Mouse (Mus musculus): ENCODE data around the gene Tmem150b. TPM values are rescaled to one million over a fixed set of nuclear protein-coding genes. Genes with fewer than 3 reads are reported as not detected.
A peak's percentile ranks its signal among the peaks of the same experiment; 100 is the strongest.

Tmem150b gene
- polyA plus RNA-seq, 1 experiment from 2014 or later: 0.33 TPM

GRCm38 (mm10) chr7:4747156-4747899 lies 22.3 kb upstream of the Tmem150b start:
- H3K4me2 ChIP-seq (ENCODE audit: low read length): no peak overlapping the region
- peaks cover 9% of the 10 kb centered on the region for H3K4me1 ChIP-seq (replicated peaks; ENCODE audit: control insufficient read depth, insufficient read depth, low read length)
- no peak overlapping the region for H3K4me3 ChIP-seq (replicated peaks; ENCODE audit: low read length)
- WGBS: 82% methylated on average over 9 of the region's 9 CpGs
- no peaks in the 10 kb centered on the region for H3K36me3 ChIP-seq (ENCODE audit: control insufficient read depth, insufficient read depth)
- no peak overlapping the region for H3K9ac ChIP-seq (replicated peaks; ENCODE audit: low read depth, low read length)
- no peaks in the 10 kb centered on the region for H3K9me3 ChIP-seq (ENCODE audit: control insufficient read depth, low read length)
- H3K27me3 ChIP-seq (replicated peaks; ENCODE audit: control insufficient read depth, insufficient read depth, low read length): no peaks in the 10 kb centered on the region
- H3K27ac ChIP-seq (ENCODE audit: low read length): no peak overlapping the region
- ATAC-seq: no peak

- ATAC-seq: no peak
- Histone ChIP-seq H3K4me1 (replicated peaks; ENCODE audit: control insufficient read depth, insufficient read depth, low read length) (peaks cover 11% of the 10 kb centered on the region), H3K27ac (ENCODE audit: low read length) (no peak overlapping the region), H3K9ac (replicated peaks; ENCODE audit: low read depth, low read length) (no peak overlapping the region), H3K27me3 (replicated peaks; ENCODE audit: control insufficient read depth, insufficient read depth, low read length) (no peaks in the 10 kb centered on the region), H3K9me3 (ENCODE audit: control insufficient read depth, low read length) (no peaks in the 10 kb centered on the region), H3K4me2 (ENCODE audit: low read length) (no peak overlapping the region), H3K4me3 (replicated peaks; ENCODE audit: low read length) (no peak overlapping the region), H3K36me3 (ENCODE audit: control insufficient read depth, insufficient read depth) (no peaks in the 10 kb centered on the region)
- WGBS: 82% methylated on average over 22 of the region's 22 CpGs
Observed at GRCm38 (mm10) chr7:4746326-4746980, 21.4 kb upstream of the Tmem150b start.

GRCm38 (mm10) chr7:4744886-4745285 lies 19.8 kb upstream of the Tmem150b start:
- WGBS: 95% methylated on average over 6 of the region's 6 CpGs

DNA sequence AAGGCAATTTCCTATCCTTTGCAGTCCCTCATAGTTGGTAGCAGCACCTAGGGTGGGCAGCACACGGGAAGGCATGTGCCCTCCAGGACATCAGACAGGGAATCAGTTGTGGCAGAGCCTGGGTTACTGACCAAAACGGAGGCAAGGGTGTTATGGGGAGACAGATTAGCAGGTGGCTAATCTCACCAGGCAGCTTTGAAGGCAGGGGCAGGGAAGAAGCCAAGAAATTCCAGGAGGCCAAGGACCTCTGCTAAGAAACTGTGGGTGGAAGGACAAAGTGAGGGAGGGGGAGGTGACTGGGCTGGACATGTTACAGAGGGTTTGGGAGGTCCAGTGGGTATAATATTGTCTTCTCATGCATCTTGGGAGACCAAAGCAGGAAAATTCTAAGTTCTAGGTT lies 18.3 kb upstream of the Tmem150b start:
- no peaks in the 10 kb centered on the region for H3K27me3 ChIP-seq (replicated peaks; ENCODE audit: control insufficient read depth, insufficient read depth, low read length)
- peaks cover 30% of the 10 kb centered on the region for H3K4me1 ChIP-seq (replicated peaks; ENCODE audit: control insufficient read depth, insufficient read depth, low read length)
- H3K9me3 ChIP-seq (ENCODE audit: control insufficient read depth, low read length): no peaks in the 10 kb centered on the region
- WGBS: 71% methylated on average over 2 of the region's 2 CpGs
- no peak for ATAC-seq
- no peak overlapping the region for H3K27ac ChIP-seq (ENCODE audit: low read length)
- H3K9ac ChIP-seq (replicated peaks; ENCODE audit: low read depth, low read length): no peak overlapping the region
- no peak overlapping the region for H3K4me2 ChIP-seq (ENCODE audit: low read length)
- H3K36me3 ChIP-seq (ENCODE audit: control insufficient read depth, insufficient read depth): no peaks in the 10 kb centered on the region
- H3K4me3 ChIP-seq (replicated peaks; ENCODE audit: low read length): no peak overlapping the region

More at GRCm38 (mm10) chr7:4744886-4745285, 19.8 kb upstream of the Tmem150b start:
- Histone ChIP-seq H3K27ac (ENCODE audit: low read length) (no peak overlapping the region), H3K4me1 (replicated peaks; ENCODE audit: control insufficient read depth, insufficient read depth, low read length) (peaks cover 21% of the 10 kb centered on the region), H3K9me3 (ENCODE audit: control insufficient read depth, low read length) (no peaks in the 10 kb centered on the region), H3K27me3 (replicated peaks; ENCODE audit: control insufficient read depth, insufficient read depth, low read length) (no peaks in the 10 kb centered on the region), H3K4me2 (ENCODE audit: low read length) (no peak overlapping the region), H3K9ac (replicated peaks; ENCODE audit: low read depth, low read length) (no peak overlapping the region), H3K36me3 (ENCODE audit: control insufficient read depth, insufficient read depth) (no peaks in the 10 kb centered on the region), H3K4me3 (replicated peaks; ENCODE audit: low read length) (no peak overlapping the region)
- ATAC-seq: no peak

GRCm38 (mm10) chr7:4742482-4742819 lies 17.4 kb upstream of the Tmem150b start:
- Histone ChIP-seq H3K4me3 (replicated peaks; ENCODE audit: low read length) (no peak overlapping the region), H3K9me3 (ENCODE audit: control insufficient read depth, low read length) (no peaks in the 10 kb centered on the region), H3K36me3 (ENCODE audit: control insufficient read depth, insufficient read depth) (no peaks in the 10 kb centered on the region), H3K4me1 (replicated peaks; ENCODE audit: control insufficient read depth, insufficient read depth, low read length) (peaks cover 31% of the 10 kb centered on the region), H3K27ac (ENCODE audit: low read length) (no peak overlapping the region), H3K9ac (replicated peaks; ENCODE audit: low read depth, low read length) (no peak overlapping the region), H3K4me2 (ENCODE audit: low read length) (no peak overlapping the region), H3K27me3 (replicated peaks; ENCODE audit: control insufficient read depth, insufficient read depth, low read length) (no peaks in the 10 kb centered on the region)
- no peak for ATAC-seq
- WGBS: 88% methylated on average over 6 of the region's 6 CpGs

DNA sequence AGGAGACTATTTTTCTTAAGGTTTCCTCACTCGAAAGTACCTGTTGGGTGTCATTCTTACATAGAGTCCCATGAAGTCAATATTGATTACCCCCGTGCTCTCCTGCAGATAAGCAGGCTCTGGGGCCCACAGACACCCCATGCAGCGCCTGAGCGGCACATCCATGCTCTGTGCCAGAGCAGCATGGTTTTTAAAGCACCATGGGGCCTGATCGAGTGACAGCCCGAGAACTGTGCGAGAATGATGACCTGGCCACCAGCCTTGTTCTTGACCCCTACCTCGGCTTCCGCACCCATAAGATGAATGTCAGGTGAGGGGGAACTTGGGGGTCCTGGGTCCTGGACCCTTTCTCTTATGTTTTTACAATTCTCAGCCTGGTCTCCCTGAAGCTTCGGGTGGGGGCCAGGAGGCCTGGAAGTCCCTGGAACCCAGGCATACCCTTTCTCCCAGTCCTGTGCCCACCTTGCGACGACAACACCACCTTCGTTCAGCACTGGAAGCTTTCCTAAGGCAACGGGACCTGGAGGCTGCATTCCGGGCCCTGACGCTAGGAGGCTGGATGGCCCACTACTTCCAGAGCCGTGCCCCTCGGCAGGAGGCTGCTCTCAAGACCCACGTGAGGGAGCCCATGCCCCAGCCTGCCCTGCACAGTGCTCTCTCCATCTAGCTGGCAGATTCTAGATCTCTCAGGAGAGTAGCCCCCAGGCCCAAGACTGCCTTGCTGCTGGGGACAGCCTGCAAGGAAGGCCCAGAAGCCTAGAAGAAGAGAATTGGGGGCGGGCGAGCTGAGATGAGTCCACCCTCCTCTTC lies 16.8 kb upstream of the Tmem150b start:
- no peak for ATAC-seq
- Histone ChIP-seq H3K9me3 (ENCODE audit: control insufficient read depth, low read length) (no peaks in the 10 kb centered on the region), H3K9ac (replicated peaks; ENCODE audit: low read depth, low read length) (no peak overlapping the region), H3K27me3 (replicated peaks; ENCODE audit: control insufficient read depth, insufficient read depth, low read length) (no peaks in the 10 kb centered on the region), H3K4me1 (replicated peaks; ENCODE audit: control insufficient read depth, insufficient read depth, low read length) (peaks cover 31% of the 10 kb centered on the region), H3K4me2 (ENCODE audit: low read length) (peak overlapping the region; percentile 86), H3K4me3 (replicated peaks; ENCODE audit: low read length) (no peak overlapping the region), H3K36me3 (ENCODE audit: control insufficient read depth, insufficient read depth) (no peaks in the 10 kb centered on the region), H3K27ac (ENCODE audit: low read length) (no peak overlapping the region; the same call in 1 of the 2 replicates)
- 76% methylated on average over 21 of the region's 21 CpGs for WGBS

DNA sequence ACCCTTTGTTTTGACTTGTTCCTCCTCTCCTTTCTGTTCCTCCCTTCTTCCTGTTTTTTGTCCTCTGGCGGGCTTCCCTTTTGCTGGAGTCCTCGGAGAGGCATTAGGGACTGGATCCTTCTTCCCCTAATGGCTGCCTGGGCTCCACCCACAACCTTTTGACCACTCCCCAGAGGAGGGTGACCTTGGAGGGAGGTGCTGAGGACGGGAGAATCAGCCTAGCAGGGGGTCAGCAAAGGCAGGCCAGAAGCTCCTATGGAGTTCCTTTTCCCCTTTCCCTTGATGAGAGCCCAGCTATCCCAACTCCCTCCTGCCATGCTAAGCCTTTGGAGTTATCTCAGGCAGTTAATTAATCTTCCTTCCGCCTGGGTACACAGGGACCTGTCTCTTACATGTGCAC lies 16.1 kb upstream of the Tmem150b start:
- no peaks in the 10 kb centered on the region for H3K27me3 ChIP-seq (replicated peaks; ENCODE audit: control insufficient read depth, insufficient read depth, low read length)
- peak overlapping the region; percentile 77 for H3K27ac ChIP-seq (ENCODE audit: low read length)
- WGBS: 4% methylated on average over 4 of the region's 4 CpGs
- H3K9ac ChIP-seq (replicated peaks; ENCODE audit: low read depth, low read length): peak overlapping the region; percentile 78
- ATAC-seq: no peak
- peak overlapping the region; percentile 86 for H3K4me2 ChIP-seq (ENCODE audit: low read length)
- peaks cover 31% of the 10 kb centered on the region for H3K4me1 ChIP-seq (replicated peaks; ENCODE audit: control insufficient read depth, insufficient read depth, low read length)
- H3K4me3 ChIP-seq (replicated peaks; ENCODE audit: low read length): peak overlapping the region; percentile 52
- no peaks in the 10 kb centered on the region for H3K36me3 ChIP-seq (ENCODE audit: control insufficient read depth, insufficient read depth)
- H3K9me3 ChIP-seq (ENCODE audit: control insufficient read depth, low read length): no peaks in the 10 kb centered on the region

GRCm38 (mm10) chr7:4740309-4740727 lies 15.3 kb upstream of the Tmem150b start:
- Histone ChIP-seq H3K9ac (replicated peaks; ENCODE audit: low read depth, low read length) (peak overlapping the region; percentile 78), H3K9me3 (ENCODE audit: control insufficient read depth, low read length) (no peaks in the 10 kb centered on the region), H3K4me3 (replicated peaks; ENCODE audit: low read length) (peak overlapping the region; percentile 52), H3K36me3 (ENCODE audit: control insufficient read depth, insufficient read depth) (no peaks in the 10 kb centered on the region), H3K4me2 (ENCODE audit: low read length) (peak overlapping the region; percentile 86), H3K27ac (ENCODE audit: low read length) (peak overlapping the region; percentile 77), H3K4me1 (replicated peaks; ENCODE audit: control insufficient read depth, insufficient read depth, low read length) (peaks cover 31% of the 10 kb centered on the region), H3K27me3 (replicated peaks; ENCODE audit: control insufficient read depth, insufficient read depth, low read length) (no peaks in the 10 kb centered on the region)
- ATAC-seq: peak; percentile 26
- under 1% methylated on average over 13 of the region's 14 CpGs for WGBS
